Mouse (Mus musculus): Measurements from ENCODE around the gene Dysf.
"Not testable (repeated sequence)": the region's sequence is repeated elsewhere in the genome, so short reads cannot be mapped to it uniquely, and the experiment has no call there.

Gene Dysf

GRCm38 (mm10) chr6:84008363-84009171, at the start of gene Dysf:
TSS of gene Dysf (plus strand) at chr6:84008590.
- CTCF ChIA-PET, result interaction anchor here (0.6 kb wide), 1 partner anchor 1311 kb away, joined by 8 read pairs; no protein-coding TSS in a partner anchor

DNA sequence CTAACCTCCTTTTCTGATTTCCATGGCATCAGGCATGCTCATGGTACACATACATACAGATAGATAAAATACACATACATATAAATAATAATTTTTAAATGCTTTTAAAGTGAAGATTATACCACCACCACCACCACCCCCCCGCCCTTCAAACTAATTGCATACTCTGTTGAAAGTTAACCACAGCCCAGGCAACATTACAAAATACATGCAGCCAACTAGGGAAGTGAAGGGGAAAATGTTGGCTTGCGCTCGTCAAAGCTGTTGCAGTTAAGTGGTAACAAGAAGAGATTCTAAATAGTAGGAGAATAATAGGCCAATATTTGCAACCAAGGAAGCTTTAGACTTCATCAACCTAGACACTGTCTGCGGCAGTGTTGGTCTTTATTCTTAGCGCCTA, 20.7 kb upstream of the Dysf start:
- CTCF ChIA-PET, result no interaction called here

DNA sequence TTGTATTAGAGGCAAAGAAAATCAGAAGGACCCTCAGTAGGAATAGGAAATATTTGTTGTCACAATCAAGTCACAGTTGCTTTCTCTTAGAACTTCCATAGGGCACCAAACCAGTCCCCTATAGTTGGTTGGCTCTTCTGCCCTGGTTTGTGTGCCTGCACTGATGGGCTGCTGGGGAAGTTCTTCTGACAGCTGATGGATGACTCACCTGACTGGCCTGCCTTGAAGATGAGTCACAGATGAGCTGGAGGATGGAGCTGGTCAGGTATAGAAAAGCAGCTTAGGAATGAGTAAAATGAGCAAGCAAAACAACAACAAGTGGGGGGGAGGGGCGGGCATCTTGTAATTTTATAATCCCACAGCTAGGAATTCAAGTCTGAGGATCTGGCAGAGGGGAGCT, 5.7 kb upstream of the Dysf start:
- CTCF ChIA-PET, result no interaction called here

GRCm38 (mm10) chr6:84004295-84004694, 4.1 kb upstream of the Dysf start:
- CTCF ChIA-PET, result no interaction called here

DNA sequence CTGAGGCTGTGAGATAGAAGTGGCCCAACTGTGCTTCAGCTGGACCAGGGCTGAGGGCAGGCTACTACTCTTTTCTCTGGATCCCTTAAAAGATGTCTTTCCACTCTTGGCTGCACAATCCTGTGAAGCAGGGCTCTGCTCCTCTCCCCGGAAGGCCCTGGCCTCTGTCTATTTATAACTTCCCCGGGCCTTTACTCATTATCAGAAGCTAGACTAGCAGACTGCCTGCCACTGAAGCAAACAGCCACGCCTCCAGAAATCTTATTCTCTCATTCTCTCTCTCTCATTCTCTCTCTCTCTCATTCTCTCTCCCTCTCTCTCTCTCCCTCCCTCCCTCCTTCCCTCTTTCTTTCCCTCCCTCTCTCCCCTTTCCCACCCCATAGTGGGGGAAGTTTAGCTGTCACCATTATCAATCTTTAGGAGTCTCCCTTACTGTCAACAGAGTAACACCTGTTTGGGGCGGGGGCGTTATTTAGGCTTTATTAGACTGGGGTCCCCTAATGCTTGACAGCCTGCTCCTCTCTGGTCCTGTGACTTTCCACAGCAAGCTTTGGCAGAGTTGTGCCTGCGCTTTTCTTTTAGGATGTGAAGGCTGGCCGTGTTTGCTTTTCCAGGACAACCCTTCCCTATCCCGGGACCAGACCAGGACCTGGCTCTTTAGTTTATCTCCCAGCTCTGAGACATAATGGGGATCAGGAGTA, 932 bp downstream of the Dysf start:
- CTCF ChIA-PET, result interaction anchor here (0.6 kb wide), 1 partner anchor 1310 kb away, joined by 8 read pairs; no protein-coding TSS in a partner anchor

- CTCF ChIA-PET, result no interaction called here
Observed at GRCm38 (mm10) chr6:84009915-84010302, 1.5 kb downstream of the Dysf start.

GRCm38 (mm10) chr6:84010303-84011225, 2.2 kb downstream of the Dysf start:
- CTCF ChIA-PET, result no interaction called here

DNA sequence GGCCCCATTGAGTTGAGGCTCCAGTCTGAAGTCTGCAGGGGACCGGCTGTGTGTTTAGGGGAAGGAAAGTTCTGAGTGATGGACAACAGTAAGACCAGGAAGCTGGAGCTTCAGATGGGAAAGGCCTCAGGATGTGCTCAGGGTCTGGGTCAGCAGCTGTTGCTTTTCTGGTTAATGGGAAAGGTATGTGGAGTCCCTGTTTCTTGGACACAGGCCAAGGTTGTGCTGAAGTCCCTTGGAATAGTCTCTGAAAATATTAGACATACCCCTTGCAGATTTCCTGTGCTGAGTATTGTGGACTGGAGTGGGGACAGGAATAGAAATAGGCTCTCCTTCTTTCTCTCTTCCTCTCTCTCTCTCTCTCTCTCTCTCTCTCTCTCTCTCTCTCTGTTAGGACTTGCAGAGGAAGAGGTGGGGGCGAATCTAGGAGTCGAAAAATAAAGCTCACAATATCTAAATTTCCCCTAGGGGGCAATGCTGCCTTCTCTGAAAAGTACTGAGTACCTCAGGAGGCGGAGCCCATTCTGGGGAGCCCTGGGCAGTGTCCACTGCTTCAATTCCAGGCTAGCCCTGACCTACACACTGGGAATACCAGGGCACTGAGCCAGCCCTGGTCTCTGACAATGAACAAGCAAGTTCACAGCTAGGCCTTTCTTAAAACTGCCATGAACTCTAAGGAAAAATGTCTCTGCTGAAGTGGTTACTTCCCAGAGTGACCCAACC, 6.7 kb downstream of the Dysf start:
- CTCF ChIA-PET, result not testable (repeated sequence)

- CTCF ChIA-PET, result no interaction called here
Observed at GRCm38 (mm10) chr6:84016851-84017250, 8.5 kb downstream of the Dysf start.

DNA sequence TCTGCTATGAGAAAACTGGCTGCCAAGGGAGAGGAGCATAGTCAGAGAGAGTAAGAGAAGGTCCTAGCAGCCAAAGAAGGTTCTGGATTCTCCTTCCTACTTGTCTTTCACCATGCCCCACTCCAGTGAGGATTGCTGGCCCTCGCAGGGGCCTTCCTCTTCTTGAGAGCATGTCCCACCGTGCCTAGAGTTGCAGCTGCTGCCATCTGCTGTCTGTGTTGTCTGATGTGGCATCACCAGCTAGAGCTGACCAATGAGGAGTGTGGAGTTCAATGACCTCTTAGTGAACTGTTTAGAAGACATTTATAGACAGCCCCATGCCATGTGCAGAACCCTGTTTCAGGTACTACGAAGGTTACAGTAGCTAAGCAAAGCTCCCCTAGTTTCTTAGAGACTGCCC, 9.0 kb downstream of the Dysf start:
- CTCF ChIA-PET, result no interaction called here

DNA sequence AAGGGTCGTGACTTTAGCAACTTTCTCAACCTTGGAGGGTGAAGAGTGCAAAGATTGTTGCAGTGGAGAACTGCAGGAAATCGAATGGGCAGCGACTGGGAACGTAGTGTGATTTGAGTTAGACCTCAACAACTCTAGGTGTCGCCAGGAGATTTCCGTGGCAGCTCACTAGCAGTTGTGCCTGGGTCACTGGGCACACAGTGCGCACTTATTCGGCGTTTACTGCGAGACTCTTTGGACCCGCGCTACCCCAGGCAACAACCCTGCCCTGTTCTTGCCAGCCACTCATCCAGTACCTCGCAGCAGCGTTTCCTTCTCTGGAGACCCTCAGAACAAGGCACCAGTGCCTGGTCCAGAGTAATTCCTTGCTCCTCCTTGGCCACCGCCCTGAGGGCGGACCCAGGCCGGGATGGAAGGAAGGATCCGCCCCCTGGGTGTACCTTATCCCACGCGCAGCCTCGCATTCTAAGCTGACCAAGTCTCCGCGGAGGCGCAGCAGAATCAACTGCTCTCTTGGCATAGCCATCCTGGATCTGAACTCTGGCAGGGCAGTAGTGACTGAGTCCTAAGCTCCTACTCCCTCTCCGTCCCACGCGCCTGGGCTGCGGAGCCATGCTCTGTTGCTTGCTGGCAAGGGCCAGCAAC, 10.6 kb downstream of the Dysf start:
- CTCF ChIA-PET, result no interaction called here

GRCm38 (mm10) chr6:84020002-84020401, 11.6 kb downstream of the Dysf start:
- CTCF ChIA-PET, result no interaction called here

GRCm38 (mm10) chr6:84021990-84022389, 13.6 kb downstream of the Dysf start:
- CTCF ChIA-PET, result no interaction called here

DNA sequence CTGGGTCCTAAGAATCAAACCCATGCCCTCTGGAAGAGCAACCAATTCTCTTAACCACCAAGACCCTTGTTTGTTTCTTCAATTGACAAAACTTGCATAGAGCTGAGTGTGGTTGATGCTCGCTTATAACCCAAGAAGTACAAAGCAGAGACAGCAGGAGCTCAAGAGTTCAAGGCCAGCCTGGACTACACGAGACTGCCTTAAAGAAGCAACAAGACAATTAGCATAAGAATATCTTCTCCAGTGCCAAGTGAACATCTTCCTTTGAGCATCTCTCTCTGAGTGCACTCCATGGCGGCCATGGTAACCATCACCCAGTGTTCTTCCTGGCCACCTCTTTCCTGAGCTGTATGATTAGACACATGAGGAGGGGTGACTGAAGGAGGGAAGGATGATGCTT, 17.2 kb downstream of the Dysf start:
- CTCF ChIA-PET, result no interaction called here

DNA sequence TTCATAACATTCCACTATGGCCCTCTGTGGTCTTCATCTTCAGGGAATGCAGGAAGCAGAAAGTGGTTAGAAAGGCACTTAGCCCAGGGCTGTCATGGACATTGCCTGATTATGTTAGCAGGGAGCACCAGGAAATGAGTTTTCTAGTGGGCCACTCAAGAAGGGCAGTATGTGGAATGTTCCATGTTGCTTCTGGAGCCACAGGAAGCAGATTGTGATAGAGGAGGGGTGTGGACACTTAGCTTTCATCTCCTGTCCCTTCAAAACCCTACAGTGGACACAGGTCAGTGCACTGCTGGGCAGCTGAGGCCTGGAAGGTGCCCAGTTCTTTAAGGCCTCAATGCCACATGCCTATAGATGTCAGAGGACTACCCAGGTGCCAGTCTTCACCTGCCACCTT, 20.4 kb downstream of the Dysf start:
- CTCF ChIA-PET, result interaction anchor here (0.6 to 0.8 kb wide), 2 partner anchors 11 to 1315 kb away, joined by 6 to 11 read pairs; no protein-coding TSS in a partner anchor

- CTCF ChIA-PET, result interaction anchor here (0.6 kb wide), 1 partner anchor 10 kb away, joined by 11 read pairs; no protein-coding TSS in a partner anchor
Observed at GRCm38 (mm10) chr6:84029775-84030174, 21.4 kb downstream of the Dysf start.

DNA sequence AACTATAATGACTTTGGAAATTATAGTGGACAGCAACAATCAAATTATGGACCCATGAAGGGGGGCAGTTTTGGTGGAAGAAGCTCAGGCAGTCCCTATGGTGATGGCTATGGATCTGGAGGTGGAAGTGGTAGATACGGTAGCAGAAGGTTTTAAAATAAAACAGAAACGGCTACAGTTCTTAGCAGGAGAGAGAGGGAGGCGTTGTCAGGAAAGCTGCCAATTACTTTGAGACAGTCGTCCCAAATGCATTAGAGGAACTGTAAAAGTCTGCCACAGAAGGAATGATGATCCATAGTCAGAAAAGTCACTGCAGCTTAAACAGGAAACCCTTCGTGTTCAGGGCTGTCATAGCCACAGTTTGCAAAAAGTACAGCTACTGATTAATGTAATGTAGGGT, 24.1 kb downstream of the Dysf start:
- CTCF ChIA-PET, result not testable (repeated sequence)

DNA sequence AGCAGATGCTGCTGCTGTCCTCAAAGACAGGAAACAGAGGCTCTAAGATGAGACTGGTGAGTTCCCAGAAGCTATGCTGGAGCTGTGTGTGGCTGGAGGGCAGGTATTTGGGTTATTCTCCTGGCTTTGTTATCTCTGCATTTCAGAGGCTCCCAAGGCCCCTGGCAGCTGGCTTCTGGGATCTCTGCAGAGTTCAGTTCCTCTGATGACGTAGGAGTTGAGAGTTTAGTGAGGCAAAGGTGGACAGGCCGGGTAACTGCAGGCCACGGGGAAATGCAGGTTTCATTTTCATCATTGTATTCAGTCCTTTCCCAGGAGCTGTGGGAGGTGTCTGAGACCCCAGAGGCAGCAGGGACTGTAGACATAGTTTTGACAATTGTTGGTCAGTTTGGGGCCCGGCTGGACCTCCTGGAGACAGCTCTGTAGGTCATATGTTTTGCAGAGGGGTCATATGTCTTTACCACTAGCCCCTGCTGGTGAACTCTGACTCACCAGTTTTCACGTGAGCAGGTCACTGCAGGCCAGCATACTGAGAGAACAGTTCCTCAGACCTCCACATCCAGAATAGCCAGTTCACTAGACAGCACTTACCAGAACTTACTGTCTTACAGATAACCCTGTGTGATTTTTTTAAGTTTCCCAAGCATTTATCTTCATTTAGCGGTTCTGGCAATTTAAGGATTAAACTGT, 35.0 kb downstream of the Dysf start:
- CTCF ChIA-PET, result interaction anchor here (0.6 kb wide), 1 partner anchor 42 kb away, joined by 3 read pairs; no protein-coding TSS in a partner anchor

GRCm38 (mm10) chr6:84044679-84045078, 36.3 kb downstream of the Dysf start:
- CTCF ChIA-PET, result no interaction called here

GRCm38 (mm10) chr6:84048856-84049255, 40.5 kb downstream of the Dysf start:
- CTCF ChIA-PET, result no interaction called here
